Mouse (Mus musculus): ENCODE data around the gene Cldn24.
"Not testable (repeated sequence)": the region's sequence is repeated elsewhere in the genome, so short reads cannot be mapped to it uniquely, and the experiment has no call there.

Cldn24 gene

GRCm38 (mm10) chr8:47821843-47822242 is at the start of gene Cldn24:
Gene Cldn24, plus strand, starts transcription at chr8:47822143.
- in situ Hi-C loops (cut with MboI; ENCODE audit: unreplicated experiment in 2 of 2), result no loop called here

DNA sequence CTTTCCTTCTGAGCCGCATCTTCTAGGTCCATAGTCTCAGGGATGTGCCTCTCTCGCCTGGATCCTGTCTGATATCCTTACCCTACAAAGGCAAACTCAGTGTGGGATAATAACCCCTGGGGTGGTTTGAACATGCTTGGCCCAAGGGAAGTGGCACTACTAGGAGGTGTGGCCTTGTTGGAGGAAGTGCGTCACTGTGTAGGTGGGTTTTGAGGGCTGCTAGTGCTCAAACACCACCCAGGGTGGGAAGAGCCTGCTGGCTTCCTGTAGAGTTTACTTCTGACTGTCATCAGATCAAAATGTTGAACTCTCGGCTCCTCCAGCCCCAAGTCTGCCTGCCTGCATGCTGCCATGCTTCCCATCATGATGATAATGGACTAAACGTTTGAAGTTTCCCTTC is 49.0 kb upstream of the Cldn24 start:
- in situ Hi-C loops (cut with MboI; ENCODE audit: unreplicated experiment in 2 of 2), result no loop called here

DNA sequence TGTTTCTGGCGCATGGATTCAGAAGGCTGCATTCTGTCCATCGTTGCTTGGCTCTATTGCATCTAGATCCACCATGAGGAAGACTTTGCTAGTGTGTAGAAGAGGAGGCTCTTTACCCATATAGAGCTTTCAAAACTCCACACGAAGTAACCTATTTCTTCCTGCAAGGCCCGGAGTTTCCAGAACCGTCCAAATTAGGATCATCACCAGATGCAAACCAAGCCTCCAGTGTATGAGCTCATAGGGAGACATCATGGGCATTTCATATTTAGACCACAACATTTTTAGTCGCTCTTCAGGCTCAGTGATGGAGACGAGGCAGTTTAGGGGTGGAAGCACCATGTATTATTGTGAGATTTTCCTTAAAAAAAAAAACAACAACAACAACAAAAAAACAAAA is 44.5 kb upstream of the Cldn24 start:
- in situ Hi-C loops (cut with MboI; ENCODE audit: unreplicated experiment in 2 of 2), result no loop called here

- in situ Hi-C loops (cut with MboI; ENCODE audit: unreplicated experiment in 2 of 2), result no loop called here
These were observed 42.4 kb upstream of the Cldn24 start for GRCm38 (mm10) chr8:47779589-47779988.

DNA sequence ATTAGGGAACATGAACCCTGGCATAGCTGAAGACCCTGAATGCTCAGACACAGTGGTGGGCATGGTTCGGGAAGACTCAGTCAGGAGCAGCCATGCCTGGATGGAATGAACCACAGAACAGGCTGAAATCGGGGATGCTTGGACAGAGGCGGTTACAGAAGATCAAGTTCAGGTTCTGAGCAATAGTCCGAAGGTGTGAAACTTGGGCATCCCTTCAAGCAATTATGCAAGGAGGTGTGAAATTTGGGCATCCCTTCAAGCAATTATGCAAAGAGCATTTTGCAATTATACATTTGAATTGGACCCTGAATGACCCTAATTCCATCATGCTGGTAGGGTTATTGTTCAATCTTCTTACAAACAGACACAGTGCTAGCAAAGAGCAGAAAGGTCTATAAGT is 40.1 kb upstream of the Cldn24 start:
- in situ Hi-C loops (cut with MboI; ENCODE audit: unreplicated experiment in 2 of 2), result no loop called here

DNA sequence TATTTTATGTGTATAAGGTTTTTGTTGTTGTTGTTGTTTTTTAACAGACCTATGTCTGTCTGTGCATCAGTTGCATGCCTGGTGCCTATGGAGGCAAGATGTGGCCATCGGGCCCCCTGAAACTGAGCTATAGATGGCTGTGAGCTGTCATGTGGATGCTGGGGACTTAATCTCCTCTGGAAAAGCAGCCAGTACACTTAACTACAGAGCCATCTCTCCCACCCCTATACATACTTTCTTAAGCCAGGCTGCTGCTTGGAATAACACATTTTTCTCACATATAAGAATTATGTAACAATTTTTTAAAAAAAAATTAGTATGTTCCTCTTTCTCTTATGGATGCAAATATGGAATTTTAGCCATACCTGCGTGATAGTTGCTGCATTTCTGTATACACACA is 38.4 kb upstream of the Cldn24 start:
- in situ Hi-C loops (cut with MboI; ENCODE audit: unreplicated experiment in 2 of 2), result no loop called here

GRCm38 (mm10) chr8:47783944-47784343 is 38.0 kb upstream of the Cldn24 start:
- in situ Hi-C loops (cut with MboI; ENCODE audit: unreplicated experiment in 2 of 2), result no loop called here

DNA sequence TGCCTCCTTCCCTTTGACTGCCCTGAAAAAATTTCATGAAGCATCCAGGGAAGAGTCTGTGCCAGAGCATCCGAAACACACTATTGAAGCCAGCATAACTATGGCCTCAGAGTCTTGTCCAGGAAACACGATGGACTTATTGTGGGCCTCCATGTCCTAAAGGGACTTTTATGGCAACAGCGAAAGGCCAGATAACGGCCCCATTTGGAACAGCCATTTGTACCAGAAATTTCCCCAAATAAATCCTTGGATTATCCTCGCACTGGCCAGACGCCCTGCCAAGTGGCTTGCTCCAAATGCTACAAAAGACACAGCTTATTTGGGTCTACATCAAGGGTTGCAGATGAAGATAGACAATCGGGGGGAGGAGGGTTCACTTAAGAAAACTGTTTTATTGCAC is 37.5 kb upstream of the Cldn24 start:
- in situ Hi-C loops (cut with MboI; ENCODE audit: unreplicated experiment in 2 of 2), result no loop called here

GRCm38 (mm10) chr8:47786323-47786722 is 35.6 kb upstream of the Cldn24 start:
- in situ Hi-C loops (cut with MboI; ENCODE audit: unreplicated experiment in 2 of 2), result no loop called here

GRCm38 (mm10) chr8:47787705-47788104 is 34.2 kb upstream of the Cldn24 start:
- in situ Hi-C loops (cut with MboI; ENCODE audit: unreplicated experiment in 2 of 2), result no loop called here

DNA sequence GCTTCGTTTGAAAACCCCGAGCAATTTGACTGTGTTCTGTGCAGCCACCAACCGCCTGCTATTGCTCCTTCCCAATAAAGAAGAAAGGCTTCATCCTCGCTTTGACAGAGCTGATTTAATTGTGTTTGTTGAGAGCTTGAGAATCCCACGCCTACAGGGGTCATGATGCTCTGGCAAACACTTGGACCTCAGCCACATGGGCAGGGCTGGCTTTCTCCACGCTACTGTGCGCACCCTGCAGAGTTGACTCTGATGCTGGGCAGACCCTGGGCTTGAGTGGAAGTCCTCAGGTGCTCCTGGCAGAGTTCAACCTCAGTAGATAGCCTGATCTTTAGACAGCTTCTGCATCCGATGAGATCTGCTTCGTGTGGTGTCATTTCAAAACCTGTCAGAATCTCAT is 30.0 kb upstream of the Cldn24 start:
- in situ Hi-C loops (cut with MboI; ENCODE audit: unreplicated experiment in 2 of 2), result no loop called here

GRCm38 (mm10) chr8:47799438-47799837 is 22.5 kb upstream of the Cldn24 start:
- in situ Hi-C loops (cut with MboI; ENCODE audit: unreplicated experiment in 2 of 2), result no loop called here

- in situ Hi-C loops (cut with MboI; ENCODE audit: unreplicated experiment in 2 of 2), result no loop called here
These were observed 19.6 kb upstream of the Cldn24 start for GRCm38 (mm10) chr8:47802349-47802748.

GRCm38 (mm10) chr8:47804262-47804661 is 17.7 kb upstream of the Cldn24 start:
- in situ Hi-C loops (cut with MboI; ENCODE audit: unreplicated experiment in 2 of 2), result no loop called here

- in situ Hi-C loops (cut with MboI; ENCODE audit: unreplicated experiment in 2 of 2), result no loop called here
These were observed 11.8 kb upstream of the Cldn24 start for GRCm38 (mm10) chr8:47809970-47810665.

DNA sequence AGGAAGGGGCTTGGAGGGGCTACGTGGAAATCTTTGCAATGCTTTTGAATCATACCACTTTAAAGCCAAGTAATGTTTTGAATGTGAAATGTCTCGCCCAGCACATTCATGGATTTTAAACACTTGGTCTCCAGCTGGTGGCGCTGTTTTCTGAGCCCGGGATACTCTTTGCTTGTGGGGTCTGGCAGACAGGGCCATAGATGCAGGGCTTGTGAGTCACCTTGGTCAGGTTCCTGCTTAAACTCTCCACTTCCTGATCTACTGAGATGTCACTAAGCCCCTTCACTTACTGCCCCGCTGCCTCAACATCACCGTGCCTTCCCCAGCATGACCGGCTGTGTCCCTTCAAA is 11.3 kb upstream of the Cldn24 start:
- in situ Hi-C loops (cut with MboI; ENCODE audit: unreplicated experiment in 2 of 2), result no loop called here

GRCm38 (mm10) chr8:47811221-47811620 is 10.7 kb upstream of the Cldn24 start:
- in situ Hi-C loops (cut with MboI; ENCODE audit: unreplicated experiment in 2 of 2), result no loop called here

DNA sequence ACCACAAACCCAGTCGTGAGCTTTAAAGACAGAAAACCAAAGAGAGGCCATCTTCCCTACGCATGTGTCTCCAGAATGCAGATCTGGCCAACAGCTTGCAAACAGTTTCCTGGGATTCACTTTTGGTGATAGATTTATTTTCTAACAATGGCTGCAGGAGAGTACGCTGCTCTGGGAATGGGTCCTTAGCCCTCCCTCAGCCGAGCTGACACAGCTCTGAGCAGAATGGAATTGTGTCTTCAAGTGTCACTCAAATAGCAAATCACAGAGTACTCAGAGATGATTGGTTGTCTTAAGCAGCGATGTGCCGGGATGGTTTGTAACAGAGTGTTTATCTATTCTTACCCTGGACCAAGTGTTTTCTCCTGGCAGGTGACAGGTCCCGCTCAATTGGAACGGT is 2.9 kb upstream of the Cldn24 start:
- in situ Hi-C loops (cut with MboI; ENCODE audit: unreplicated experiment in 2 of 2), result no loop called here

DNA sequence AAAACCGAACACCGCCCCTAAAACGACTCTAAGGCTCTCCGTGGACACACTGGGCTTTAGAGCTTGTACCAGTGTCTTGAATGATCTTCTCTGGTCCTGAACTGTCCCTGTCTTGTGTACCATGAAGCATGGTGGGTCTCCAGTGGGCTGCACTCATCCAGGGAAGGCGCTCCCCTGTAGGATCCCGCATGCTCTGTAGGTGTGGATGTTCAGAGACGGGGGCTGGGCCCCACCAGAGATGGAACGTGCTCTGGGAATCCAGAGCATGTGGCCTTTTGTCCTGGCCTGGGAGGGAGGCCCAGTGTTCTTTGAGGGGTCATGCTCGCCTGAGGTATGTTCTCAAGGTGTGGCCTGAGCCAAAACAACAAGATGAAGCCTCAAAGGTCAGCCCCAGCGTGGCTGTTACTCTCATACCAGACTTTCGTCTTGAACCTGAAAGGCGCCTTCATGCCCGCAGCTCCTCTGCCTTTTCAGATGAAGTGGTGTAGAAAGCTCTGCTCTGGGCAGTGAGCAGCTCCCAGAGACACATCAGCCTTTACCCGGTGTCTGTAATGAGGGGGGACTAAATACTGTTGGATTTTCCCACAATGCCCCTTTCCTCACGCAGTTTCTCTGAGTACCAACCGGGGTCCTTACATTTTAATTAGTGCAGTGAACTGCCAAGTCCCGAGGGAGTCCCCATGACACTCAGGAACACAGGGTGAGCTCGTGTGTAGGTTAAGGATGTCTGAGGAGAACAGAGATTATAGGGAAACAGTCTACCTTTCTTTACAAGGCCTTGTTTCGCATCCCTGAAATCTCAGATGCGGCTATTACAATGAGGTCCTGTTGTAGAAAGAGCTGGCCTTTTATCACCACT is 800 bp upstream of the Cldn24 start:
- in situ Hi-C loops (cut with MboI; ENCODE audit: unreplicated experiment in 2 of 2), result no loop called here

DNA sequence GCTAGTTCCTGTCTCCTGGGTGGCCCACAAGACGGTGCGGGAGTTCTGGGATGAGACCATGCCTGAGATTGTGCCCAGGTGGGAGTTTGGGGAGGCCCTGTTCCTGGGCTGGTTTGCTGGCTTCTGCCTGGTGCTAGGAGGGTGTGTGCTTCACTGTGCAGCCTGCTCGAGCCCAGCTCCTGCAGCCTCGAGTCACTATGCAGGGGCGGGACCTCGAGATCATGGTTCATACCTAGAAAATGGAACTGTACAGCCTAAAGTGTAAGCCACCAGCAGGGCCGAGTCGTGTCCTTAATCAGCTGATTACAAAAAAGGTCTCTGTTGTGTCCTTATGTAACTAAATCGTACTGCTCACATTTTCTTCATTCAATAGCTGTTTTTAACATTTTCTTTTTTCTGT is 598 bp downstream of the Cldn24 start:
- in situ Hi-C loops (cut with MboI; ENCODE audit: unreplicated experiment in 2 of 2), result not testable (repeated sequence)

DNA sequence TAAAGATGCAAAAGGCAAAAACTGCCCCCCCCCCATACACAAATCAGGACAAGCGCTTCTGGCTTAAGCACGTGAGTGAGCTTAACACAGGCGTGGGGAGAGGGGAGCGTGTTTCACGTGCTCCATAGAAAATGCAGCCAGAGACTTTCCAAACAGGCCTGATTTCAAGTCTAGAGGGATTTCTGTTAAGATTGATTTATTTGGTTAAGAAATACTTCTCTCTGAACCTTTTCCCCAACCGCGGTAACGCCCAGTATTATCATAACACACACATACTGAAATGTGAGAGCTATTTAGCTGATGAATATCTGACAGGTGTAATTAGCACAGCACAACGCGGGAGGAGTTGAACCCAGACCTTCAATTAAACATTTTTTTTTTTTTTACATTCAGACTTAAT is 1.8 kb downstream of the Cldn24 start:
- in situ Hi-C loops (cut with MboI; ENCODE audit: unreplicated experiment in 2 of 2), result no loop called here

DNA sequence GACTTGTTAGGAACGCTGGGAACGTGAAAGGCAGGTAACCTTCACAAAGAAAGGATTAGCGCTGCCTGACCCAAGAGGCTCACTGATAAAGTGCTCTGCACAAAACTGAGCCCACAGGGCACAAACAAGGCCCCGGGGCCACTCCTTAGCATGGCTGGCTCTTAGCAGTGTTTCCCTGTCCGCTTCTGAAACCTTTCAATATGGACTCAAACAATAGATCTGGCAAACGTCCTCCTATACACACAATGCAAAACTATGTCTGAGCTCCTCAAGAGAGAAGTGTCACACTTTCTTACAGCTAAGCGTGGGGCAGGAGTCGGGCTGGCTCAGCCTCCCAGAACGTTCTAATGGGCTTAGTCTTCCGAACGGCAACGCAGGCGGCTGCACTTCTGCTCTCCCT is 2.2 kb downstream of the Cldn24 start, which contains the start of gene Cldn22:
Gene Cldn22 (plus strand): TSS at position 301 of the 400 bp plus-strand sequence.
- in situ Hi-C loops (cut with MboI; ENCODE audit: unreplicated experiment in 2 of 2), result no loop called here

Data from v-Abl transformed pro-B cells (cell line).